Mouse (Mus musculus) gonadal fat pad, adult 2 months (tissue): ENCODE results near the gene Chaf1a. TPM values are rescaled to one million over a fixed set of nuclear protein-coding genes. Genes with fewer than 3 reads are reported as not detected.
"Not testable (repeated sequence)": the region's sequence is repeated elsewhere in the genome, so short reads cannot be mapped to it uniquely, and the experiment has no call there.

Source experiments
- DNase-seq: peaks from one replicate; pipeline ENCODE4 v3.0.0-alpha.2; 2012; ENCODE audit warnings: low read depth
- polyA plus RNA-seq: library from polyadenylated mRNA; depleted of rRNA; stranded (reverse); fragments of >200 nt; gene quantifications from 2 replicates; pipeline ENCODE4 v1.2.3, GENCODE M21; 2012

The Chaf1a gene
- polyA plus RNA-seq, 1 experiment = 2.9 TPM

DNA sequence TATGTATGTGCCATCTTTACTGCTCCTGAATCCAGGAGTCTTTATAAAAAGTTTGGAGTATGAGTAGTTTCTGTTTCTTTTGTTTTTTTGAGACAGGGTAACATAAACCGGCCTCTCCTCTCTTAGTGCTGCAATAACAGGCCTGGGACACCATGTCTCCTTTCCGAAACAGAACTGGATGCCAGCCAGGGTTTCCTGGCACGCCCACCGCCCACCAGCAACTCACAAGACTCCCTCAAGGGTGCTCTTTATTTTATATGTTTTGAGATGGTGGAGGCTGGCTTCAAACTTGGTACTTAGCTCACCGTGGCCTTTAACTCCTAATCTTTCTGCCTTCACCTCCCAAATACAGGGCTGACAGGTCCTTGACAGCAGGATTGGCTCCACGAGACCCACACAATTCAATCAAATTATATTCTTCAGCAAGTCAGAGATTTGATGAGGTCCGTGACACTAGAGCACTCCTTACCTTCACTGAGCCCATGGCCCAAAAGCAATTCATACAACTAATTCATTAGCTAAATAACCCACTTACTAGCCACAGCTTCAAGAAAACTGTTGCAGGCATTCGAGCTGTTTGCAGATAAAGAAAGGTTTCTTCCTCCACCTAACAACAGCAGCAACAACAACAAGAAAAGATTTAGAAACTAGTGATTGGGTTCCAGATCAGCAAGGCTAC is 1.5 kb upstream of the Chaf1a start:
- DNase-seq = no peak

DNA sequence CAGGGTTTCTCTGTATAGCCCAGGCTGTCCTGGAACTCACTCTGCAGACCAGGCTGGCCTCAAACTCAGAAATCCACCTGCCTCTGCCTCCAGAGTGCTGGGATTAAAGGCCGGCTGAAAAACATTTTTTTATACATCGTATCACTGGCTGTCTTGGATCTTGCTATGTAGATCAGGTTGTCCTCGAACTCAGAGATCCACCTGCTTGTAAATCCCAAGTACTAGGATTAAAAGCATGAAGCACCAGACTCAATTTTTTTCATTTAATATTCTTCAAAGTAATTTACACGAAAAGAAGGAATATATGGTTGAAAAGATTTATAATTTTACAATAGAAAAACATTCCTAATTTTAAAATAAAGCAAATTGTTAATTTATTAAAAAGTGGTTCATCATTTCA is 894 bp upstream of the Chaf1a start:
- DNase-seq = no peak

- DNase-seq = no peak
Observed at GRCm38 (mm10) chr17:56040857-56041163, 571 bp downstream of the Chaf1a start.

DNA sequence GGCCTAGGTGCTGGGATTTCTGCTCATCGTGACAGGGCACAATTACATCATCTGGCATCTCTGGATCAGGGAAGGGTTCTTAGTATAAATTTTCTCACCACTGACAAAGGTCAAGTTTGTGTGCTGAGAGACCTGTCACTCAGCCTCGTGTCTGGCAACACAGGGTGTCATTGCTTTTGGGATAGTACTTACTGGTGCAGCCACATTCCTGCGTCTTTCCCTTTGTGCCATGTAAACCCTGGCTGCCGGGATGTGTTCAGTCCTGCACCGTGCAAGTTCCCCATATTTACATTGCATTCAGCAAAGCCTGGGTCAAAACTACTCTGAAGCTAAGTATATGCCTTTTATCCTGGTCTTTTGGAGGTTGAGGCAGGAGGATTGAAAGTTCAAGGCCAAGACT is 11.1 kb downstream of the Chaf1a start:
- peak; percentile 54 for DNase-seq

- no peak for DNase-seq
Observed at GRCm38 (mm10) chr17:56054938-56055337, 14.7 kb downstream of the Chaf1a start.

DNA sequence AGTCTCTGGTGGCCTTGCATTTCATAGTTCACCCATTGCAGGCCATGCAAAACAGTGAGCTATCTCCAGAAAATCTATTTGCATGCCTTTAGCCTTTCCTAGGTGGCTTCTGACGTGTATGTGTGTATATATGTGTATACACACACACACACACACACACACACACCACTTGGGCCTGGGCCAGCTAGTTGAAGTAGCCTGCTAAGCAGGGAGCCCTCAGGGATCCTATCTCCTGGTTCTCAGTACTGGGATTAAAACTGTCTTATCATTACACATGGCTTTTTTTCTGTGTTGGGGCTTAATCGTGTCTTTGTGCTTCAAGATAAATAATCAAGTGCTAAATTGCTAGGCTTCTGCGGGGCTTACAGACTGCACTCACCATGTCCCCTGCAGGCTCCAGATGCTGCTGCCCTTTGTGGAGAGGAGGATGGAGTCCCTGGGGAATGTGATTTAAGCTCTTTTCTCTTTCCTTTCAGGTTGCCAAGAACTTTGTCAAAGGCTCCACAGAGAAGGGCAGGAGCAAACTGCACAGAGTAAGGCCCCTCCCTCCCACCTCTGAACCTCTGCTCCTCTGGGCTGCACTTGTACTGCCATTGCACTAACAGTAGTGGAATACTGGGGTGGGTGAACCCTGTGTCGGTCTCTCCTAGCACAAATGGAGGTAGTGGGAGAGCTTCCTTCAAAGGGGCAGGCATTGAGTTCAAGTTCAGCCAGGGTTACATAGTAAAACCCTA is 15.9 kb downstream of the Chaf1a start:
- DNase-seq = no peak

DNA sequence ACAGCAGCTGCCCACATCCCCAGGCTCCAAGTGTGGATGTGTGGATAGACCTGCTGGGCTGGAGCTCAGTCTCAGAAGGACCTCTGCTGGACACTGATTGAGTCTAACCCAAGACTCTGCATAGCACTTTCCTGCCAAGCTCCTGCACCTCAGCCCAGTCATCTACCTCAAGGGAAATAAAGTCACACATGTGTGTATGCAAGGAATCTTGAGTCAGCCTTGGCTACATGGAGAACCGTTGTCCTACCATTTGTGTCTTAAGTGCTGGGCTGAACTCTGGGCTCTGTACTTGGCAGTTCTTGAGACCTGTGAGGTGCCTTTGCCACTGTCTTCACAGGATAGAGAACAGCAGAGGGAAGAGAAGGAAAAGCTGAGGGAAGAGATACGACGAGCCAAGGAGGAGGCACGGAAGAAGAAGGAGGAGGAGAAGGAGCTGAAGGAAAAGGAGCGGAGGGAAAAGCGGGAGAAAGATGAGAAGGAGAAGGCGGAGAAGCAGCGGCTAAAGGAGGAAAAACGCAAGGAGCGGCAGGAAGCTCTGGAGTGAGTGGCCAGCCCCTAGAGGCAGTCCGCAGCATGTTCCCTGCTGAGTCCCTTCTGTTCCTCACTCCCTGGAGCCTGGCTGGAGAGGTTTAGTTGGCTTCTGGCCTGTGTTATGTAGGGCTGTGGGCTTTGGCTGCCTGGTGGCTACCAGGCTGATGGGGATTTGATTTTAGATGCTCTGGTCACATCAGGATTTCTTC is 17.3 kb downstream of the Chaf1a start:
- no peak for DNase-seq

GRCm38 (mm10) chr17:56062081-56062480 is 21.8 kb downstream of the Chaf1a start:
- no peak for DNase-seq

GRCm38 (mm10) chr17:56065715-56066114 is 25.5 kb downstream of the Chaf1a start:
- not testable (repeated sequence) for DNase-seq

GRCm38 (mm10) chr17:56066451-56066850 is 26.2 kb downstream of the Chaf1a start:
- DNase-seq = no peak

GRCm38 (mm10) chr17:56069066-56069465 is 28.8 kb downstream of the Chaf1a start:
- DNase-seq = no peak

DNA sequence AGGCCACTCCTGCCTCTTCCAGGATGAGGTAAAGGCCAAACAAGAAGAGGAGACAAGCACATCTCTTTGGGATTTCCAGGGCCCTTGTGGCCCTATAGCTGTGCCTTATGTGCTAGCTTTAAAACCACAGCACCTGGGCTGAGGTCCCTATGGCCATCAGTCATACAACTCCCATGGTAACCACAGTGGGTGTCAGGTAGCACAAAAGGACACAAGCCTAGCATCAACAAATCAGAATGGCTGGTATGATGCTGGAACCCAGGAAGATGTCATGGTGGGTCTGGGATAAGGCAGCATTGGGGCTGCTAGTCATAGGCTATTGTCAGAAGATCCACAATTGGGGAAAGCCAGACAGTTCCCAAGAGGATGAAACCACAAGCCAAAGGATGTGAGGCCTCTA is 30.9 kb downstream of the Chaf1a start:
- DNase-seq = no peak

DNA sequence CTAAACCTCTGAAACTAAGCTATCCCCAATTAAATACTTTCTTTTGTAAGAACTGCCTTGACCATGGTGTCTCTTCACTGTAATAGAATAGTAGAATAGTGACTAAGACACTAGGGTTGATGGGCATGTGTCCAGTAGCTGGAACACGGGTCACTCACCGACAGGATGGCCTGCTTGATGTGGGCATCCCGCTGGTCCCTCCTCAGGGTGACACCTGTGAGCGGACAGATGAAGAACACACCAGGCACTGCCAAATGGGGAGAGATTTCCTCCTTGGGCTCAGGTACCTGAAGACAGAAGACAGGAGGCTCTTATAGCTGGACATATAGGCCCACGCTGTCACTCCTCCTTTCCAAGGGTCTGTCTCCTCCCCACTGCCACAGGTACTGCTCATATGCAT is 32.0 kb downstream of the Chaf1a start:
- DNase-seq = no peak

DNA sequence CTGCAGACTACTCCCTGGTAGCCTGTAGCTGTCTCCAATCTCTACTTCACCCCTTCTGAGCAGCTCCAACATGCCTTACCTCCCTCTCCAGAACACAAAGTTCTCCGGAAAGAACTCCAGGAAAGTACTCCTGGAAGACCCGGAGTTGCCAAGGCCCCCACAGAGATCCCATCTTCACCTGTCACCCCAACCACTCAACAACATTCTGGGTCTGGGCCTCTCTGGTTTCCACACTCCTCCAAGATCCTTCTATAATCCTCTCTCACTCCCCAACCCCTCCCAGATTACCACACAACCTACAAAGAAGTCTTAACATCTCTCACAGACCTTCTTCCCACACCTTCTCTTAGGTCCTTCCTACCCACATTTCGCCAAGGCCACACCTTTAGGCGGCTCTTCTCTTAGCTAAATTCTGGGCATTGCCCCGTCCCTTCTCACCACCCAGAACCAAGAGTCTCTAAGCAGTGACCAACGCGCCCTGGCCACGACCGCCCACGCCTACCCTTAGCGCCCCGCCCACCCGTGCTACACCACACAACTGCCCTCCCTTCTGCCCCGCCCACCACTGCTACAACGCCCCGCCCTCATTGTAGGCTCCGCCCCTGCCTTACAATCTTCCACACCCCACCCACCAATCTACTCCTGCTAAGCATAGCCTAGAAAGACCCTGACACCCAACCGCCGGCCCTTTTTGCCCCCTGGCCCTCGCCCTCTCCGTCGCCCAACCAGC is 34.0 kb downstream of the Chaf1a start:
- DNase-seq = peak; percentile 56

DNA sequence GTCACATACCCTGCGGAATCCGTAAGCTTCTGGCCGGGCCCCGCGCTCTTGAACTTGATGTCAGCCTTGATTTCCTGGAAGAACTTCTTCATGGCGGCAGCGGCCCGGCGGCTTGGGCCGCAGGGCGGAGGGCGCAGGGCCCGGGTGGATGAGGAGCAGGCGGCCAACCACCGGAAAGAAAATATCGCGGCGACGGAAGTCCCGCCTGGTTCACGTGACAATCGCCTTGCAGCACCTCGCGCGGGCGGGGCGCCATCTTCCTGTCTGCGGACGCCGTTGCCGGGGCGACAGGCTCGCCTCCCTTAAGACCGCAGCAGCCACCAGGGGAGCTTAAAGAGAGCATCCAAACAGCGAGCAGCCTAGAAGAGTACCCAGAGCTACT is 34.6 kb downstream of the Chaf1a start, which contains the start of gene Ubxn6:
Gene Ubxn6 (minus strand): TSS at position 202 of the 382 bp plus-strand sequence.
- no peak for DNase-seq

- no peak for DNase-seq
Observed at GRCm38 (mm10) chr17:56077523-56077922, 37.3 kb downstream of the Chaf1a start.

- not testable (repeated sequence) for DNase-seq
Observed at GRCm38 (mm10) chr17:56078361-56078760, 38.1 kb downstream of the Chaf1a start.

- peak; percentile 98 for DNase-seq
Observed at GRCm38 (mm10) chr17:56078880-56079795, 38.9 kb downstream of the Chaf1a start, which contains the start of gene Hdgfl2. Gene Hdgfl2 (plus strand): TSS chr17:56079634.

DNA sequence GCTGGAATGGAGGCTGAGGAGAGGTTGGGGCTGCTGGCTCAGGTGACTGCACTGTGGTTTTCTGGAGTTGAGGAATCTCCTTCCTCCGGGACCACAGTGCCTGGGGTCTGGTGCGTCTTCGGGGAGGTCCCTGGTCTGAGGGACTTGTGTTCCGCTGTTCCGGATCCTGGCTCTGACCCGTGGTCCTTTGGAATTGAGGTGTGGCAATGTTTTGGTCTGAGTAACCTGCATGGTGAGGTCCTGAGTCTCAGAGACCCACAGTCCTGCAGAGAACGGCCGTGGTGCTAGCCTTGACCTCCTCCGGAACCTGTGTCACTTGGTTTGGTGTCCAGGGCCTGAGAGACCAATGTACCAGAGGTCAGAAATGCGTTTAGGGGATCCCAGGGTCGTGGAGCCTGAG is 39.7 kb downstream of the Chaf1a start:
- DNase-seq = no peak

GRCm38 (mm10) chr17:56080781-56081585 is 40.7 kb downstream of the Chaf1a start:
- DNase-seq = no peak
